Mouse (Mus musculus) stomach, embryonic 14.5 days (tissue): ENCODE results near the gene Mpdz. TPM values are rescaled to one million over a fixed set of nuclear protein-coding genes. Genes with fewer than 3 reads are reported as not detected.

ENCODE experiments used
- ATAC-seq: fragments of 200-750 bp; cut with Nextera tagmentation; 2 replicates; pipeline ENCODE4 v1.8.0; 2017; ENCODE audit warnings: low read depth, moderate TSS enrichment; ENCODE audit not compliant: insufficient number of reproducible peaks, insufficient read depth, low FRiP score
- H3K27ac ChIP-seq: fragments of 300-500 bp; sonication (generic); 2 replicates; pipeline ENCODE4 v1.5.1; 2014; ENCODE audit warnings: mild to moderate bottlenecking, low read length, moderate library complexity, mixed read lengths
- H3K27me3 ChIP-seq: fragments of 300-500 bp; sonication (generic); 2 replicates; pipeline ENCODE4 v1.6.1; 2014; ENCODE audit warnings: low read length, control low read depth, mixed read lengths; ENCODE audit not compliant: control insufficient read depth, insufficient read depth
- H3K36me3 ChIP-seq: fragments of 300-500 bp; sonication (generic); 2 replicates; pipeline ENCODE4 v1.6.1; 2014; ENCODE audit warnings: mild to moderate bottlenecking, control low read depth, low read length, moderate library complexity, mixed read lengths; ENCODE audit not compliant: control insufficient read depth, insufficient read depth
- H3K4me1 ChIP-seq: fragments of 300-500 bp; sonication (generic); 2 replicates; pipeline ENCODE4 v1.6.1; 2014; ENCODE audit warnings: low read length, control low read depth, mixed read lengths; ENCODE audit not compliant: control insufficient read depth, insufficient read depth
- H3K4me2 ChIP-seq: fragments of 300-500 bp; sonication (generic); replicated peaks from 2 replicates; pipeline ENCODE4 v1.6.1; 2014; ENCODE audit warnings: low read depth, low read length, control low read depth
- H3K4me3 ChIP-seq: fragments of 300-500 bp; sonication (generic); 2 replicates; pipeline ENCODE4 v1.5.1; 2014; ENCODE audit warnings: low read depth, low read length, control low read depth
- H3K9ac ChIP-seq: fragments of 300-500 bp; sonication (generic); replicated peaks from 2 replicates; pipeline ENCODE4 v1.6.1; 2014; ENCODE audit warnings: low read depth, mild to moderate bottlenecking, control low read depth, low read length, moderate library complexity, mixed read lengths
- H3K9me3 ChIP-seq: fragments of 300-500 bp; sonication (generic); 2 replicates; pipeline ENCODE4 v1.6.1; 2016; ENCODE audit warnings: low read depth, low read length, control low read depth; ENCODE audit not compliant: control insufficient read depth
- WGBS: fragments of 180-500 bp; shearing (Covaris S2); extraction: QIAGEN DNeasy Blood & Tissue Kit; methylation state at CpG from one replicate; pipeline ENCODE4 v1.1.7; 2014; 5-methylcytosine and 5-hydroxymethylcytosine counted together
- polyA plus RNA-seq: library from polyadenylated mRNA; unstranded; fragments of >200 nt; fragmentation: Nextera tagmentation; extraction: Ambion mirVana; gene quantifications from 2 replicates; pipeline ENCODE4 v1.2.1, GENCODE M21; 2014

Mpdz gene
- polyA plus RNA-seq, 1 experiment from 2014 or later: 35.1 TPM

- ATAC-seq: no peak
Observed at GRCm38 (mm10) chr4:81372355-81372754, 70.3 kb downstream of the Mpdz start.

GRCm38 (mm10) chr4:81351368-81351767 is 91.2 kb downstream of the Mpdz start:
- H3K9me3 ChIP-seq: no peaks in the 10 kb centered on the region
- H3K27ac ChIP-seq: no peak overlapping the region
- no peak overlapping the region for H3K4me3 ChIP-seq
- H3K9ac ChIP-seq: no peak overlapping the region
- WGBS: 90% methylated on average over 3 of the region's 3 CpGs
- H3K4me1 ChIP-seq: peaks cover 5% of the 10 kb centered on the region; the same call in 1 of the 2 replicates
- H3K27me3 ChIP-seq: no peaks in the 10 kb centered on the region
- peaks cover 18% of the 10 kb centered on the region for H3K36me3 ChIP-seq
- ATAC-seq: no peak
- H3K4me2 ChIP-seq: no peak overlapping the region

More at GRCm38 (mm10) chr4:81372355-81372754, 70.3 kb downstream of the Mpdz start:
- no peaks in the 10 kb centered on the region for H3K27me3 ChIP-seq
- WGBS: 92% methylated on average over 4 of the region's 4 CpGs
- peaks cover 4% of the 10 kb centered on the region for H3K36me3 ChIP-seq
- no peaks in the 10 kb centered on the region for H3K9me3 ChIP-seq
- H3K27ac ChIP-seq: no peak overlapping the region
- no peaks in the 10 kb centered on the region for H3K4me1 ChIP-seq
- no peak overlapping the region for H3K9ac ChIP-seq
- no peak overlapping the region for H3K4me3 ChIP-seq
- no peak overlapping the region for H3K4me2 ChIP-seq

- Histone ChIP-seq H3K4me3 (no peak overlapping the region), H3K27ac (no peak overlapping the region), H3K9me3 (no peaks in the 10 kb centered on the region), H3K9ac (no peak overlapping the region), H3K36me3 (peaks cover 14% of the 10 kb centered on the region), H3K4me1 (no peaks in the 10 kb centered on the region), H3K4me2 (no peak overlapping the region), H3K27me3 (no peaks in the 10 kb centered on the region)
- no peak for ATAC-seq
- 75% methylated on average over 7 of the region's 7 CpGs for WGBS
Observed at GRCm38 (mm10) chr4:81348646-81349045, 94.0 kb downstream of the Mpdz start.

- no peak for ATAC-seq
- Histone ChIP-seq H3K27me3 (no peaks in the 10 kb centered on the region), H3K36me3 (peaks cover 11% of the 10 kb centered on the region), H3K4me2 (no peak overlapping the region), H3K9me3 (no peaks in the 10 kb centered on the region), H3K27ac (no peak overlapping the region), H3K9ac (no peak overlapping the region), H3K4me3 (no peak overlapping the region), H3K4me1 (no peaks in the 10 kb centered on the region)
- 80% methylated on average over 3 of the region's 3 CpGs for WGBS
Observed at GRCm38 (mm10) chr4:81345141-81345540, 97.5 kb downstream of the Mpdz start.

- 51% methylated on average over 2 of the region's 2 CpGs for WGBS
- no peaks in the 10 kb centered on the region for H3K27me3 ChIP-seq
- ATAC-seq: peak; percentile 73; the same call in 1 of the 2 replicates
- H3K4me1 ChIP-seq: peaks cover 9% of the 10 kb centered on the region
- no peak overlapping the region for H3K4me2 ChIP-seq
- no peak overlapping the region for H3K27ac ChIP-seq
- no peak overlapping the region for H3K9ac ChIP-seq
- no peaks in the 10 kb centered on the region for H3K36me3 ChIP-seq
- H3K4me3 ChIP-seq: no peak overlapping the region
- H3K9me3 ChIP-seq: no peaks in the 10 kb centered on the region
Observed at GRCm38 (mm10) chr4:81333628-81333991, 109.0 kb downstream of the Mpdz start.

GRCm38 (mm10) chr4:81332901-81333627 is 109.6 kb downstream of the Mpdz start:
- H3K27ac ChIP-seq: peak overlapping the region; percentile 18; the same call in 1 of the 2 replicates
- H3K9ac ChIP-seq: no peak overlapping the region
- H3K9me3 ChIP-seq: no peaks in the 10 kb centered on the region
- H3K36me3 ChIP-seq: no peaks in the 10 kb centered on the region
- H3K4me2 ChIP-seq: no peak overlapping the region
- 50% methylated on average over 11 of the region's 11 CpGs for WGBS
- H3K4me1 ChIP-seq: peaks cover 9% of the 10 kb centered on the region
- no peaks in the 10 kb centered on the region for H3K27me3 ChIP-seq
- peak; percentile 86; the same call in 1 of the 2 replicates for ATAC-seq
- no peak overlapping the region for H3K4me3 ChIP-seq

GRCm38 (mm10) chr4:81332439-81332841 is 110.2 kb downstream of the Mpdz start:
- no peak overlapping the region for H3K4me3 ChIP-seq
- no peak overlapping the region for H3K9ac ChIP-seq
- H3K9me3 ChIP-seq: no peaks in the 10 kb centered on the region
- H3K27ac ChIP-seq: peak overlapping the region; percentile 18; the same call in 1 of the 2 replicates
- no peaks in the 10 kb centered on the region for H3K27me3 ChIP-seq
- H3K36me3 ChIP-seq: no peaks in the 10 kb centered on the region
- no peak for ATAC-seq
- WGBS: 62% methylated on average over 6 of the region's 6 CpGs
- no peak overlapping the region for H3K4me2 ChIP-seq
- H3K4me1 ChIP-seq: peaks cover 9% of the 10 kb centered on the region

GRCm38 (mm10) chr4:81327694-81328093 is 114.9 kb downstream of the Mpdz start:
- 81% methylated on average over 2 of the region's 2 CpGs for WGBS
- Histone ChIP-seq H3K36me3 (no peaks in the 10 kb centered on the region), H3K27ac (no peak overlapping the region), H3K9ac (no peak overlapping the region), H3K4me1 (peaks cover 5% of the 10 kb centered on the region), H3K4me3 (no peak overlapping the region), H3K27me3 (no peaks in the 10 kb centered on the region), H3K4me2 (no peak overlapping the region), H3K9me3 (no peaks in the 10 kb centered on the region)
- ATAC-seq: no peak

- no peak for ATAC-seq
- no peak overlapping the region for H3K9ac ChIP-seq
- H3K4me3 ChIP-seq: no peak overlapping the region
- H3K27me3 ChIP-seq: no peaks in the 10 kb centered on the region
- WGBS: 87% methylated on average over 4 of the region's 4 CpGs
- no peaks in the 10 kb centered on the region for H3K9me3 ChIP-seq
- no peak overlapping the region for H3K4me2 ChIP-seq
- no peaks in the 10 kb centered on the region for H3K4me1 ChIP-seq
- H3K36me3 ChIP-seq: no peaks in the 10 kb centered on the region
- H3K27ac ChIP-seq: no peak overlapping the region
Observed at GRCm38 (mm10) chr4:81323853-81324252, 118.8 kb downstream of the Mpdz start.
